Mouse (Mus musculus): ENCODE data around the gene Cdcp2. TPM values are rescaled to one million over a fixed set of nuclear protein-coding genes. Genes with fewer than 3 reads are reported as not detected.
A peak's percentile ranks its signal among the peaks of the same experiment; 100 is the strongest.

Gene Cdcp2
- total and polyA plus RNA-seq, 3 experiments, result 6.9 to 16.9 (median 13.4) TPM

GRCm38 (mm10) chr4:107048568-107049162 lies 48.0 kb upstream of the Cdcp2 start (continued):
- TF ChIP-seq RCOR1 (conservative IDR thresholded peaks at IDR 0.05; ENCODE audit: low read depth, low read length) (0 out of 2 replicates have a peak, but pooled peaks have one; percentile 40), IRF4 (IDR thresholded peaks at IDR 0.05; ENCODE audit: low read depth, low read length) (peak; percentile 91), NRF1 (IDR thresholded peaks at IDR 0.05; ENCODE audit: low read depth, low read length) (no peak), MAX (IDR thresholded peaks at IDR 0.05; ENCODE audit: low read length) (no peak), MAFK (IDR thresholded peaks at IDR 0.05; ENCODE audit: insufficient replicate concordance, low read length) (no peak), SIN3A (IDR thresholded peaks at IDR 0.05; ENCODE audit: low read length) (no peak), TCF12 (IDR thresholded peaks at IDR 0.05; ENCODE audit: low read depth, low read length) (peak; percentile 62; the same call in 1 of the 2 replicates), ZC3H11A (IDR thresholded peaks at IDR 0.05; ENCODE audit: low read depth, low read length) (no peak), MXI1 (IDR thresholded peaks at IDR 0.05; ENCODE audit: low read depth, low read length) (peak; percentile 41; the same call in 1 of the 2 replicates), SMC3 (IDR thresholded peaks at IDR 0.05; ENCODE audit: low read depth, low read length) (no peak), EP300 (IDR thresholded peaks at IDR 0.05; ENCODE audit: low read length) (peak; percentile 92), JUND (conservative IDR thresholded peaks at IDR 0.05; ENCODE audit: low read depth, low read length) (no peak)

GRCm38 (mm10) chr4:107051889-107052288 lies 44.8 kb upstream of the Cdcp2 start:
- Histone ChIP-seq H3K9me3 (replicated peaks; ENCODE audit: low read length) (no peaks in the 10 kb centered on the region), H3K4me2 (ENCODE audit: insufficient read depth, low read depth, poor library complexity, severe bottlenecking) (no peak overlapping the region), H3K27ac (ENCODE audit: insufficient read depth, low read depth) (no peak overlapping the region), H3K9ac (ENCODE audit: insufficient read depth, low read depth) (no peak overlapping the region), H3K36me3 (replicated peaks in 1 of 2; ENCODE audit: control insufficient read depth in 1 of 2, insufficient read depth in 1 of 2, low read length in 1 of 2) (peaks cover 26 to 57% of the 10 kb centered on the region in 2 experiments), H3K4me1 (ENCODE audit: control insufficient read depth in 1 of 2, insufficient read depth in 2 of 2) (peaks cover 9 to 57% of the 10 kb centered on the region in 2 experiments), H3K4me3 (replicated peaks in 1 of 3; ENCODE audit: low read depth in 2 of 3, low read length in 2 of 3, poor library complexity in 1 of 3) (no peak overlapping the region), H3K79me2 (replicated peaks; ENCODE audit: control insufficient read depth, extremely low read depth, insufficient read depth, poor library complexity, severe bottlenecking) (no peaks in the 10 kb centered on the region), H3K27me3 (replicated peaks) (no peaks in the 10 kb centered on the region)
- TF ChIP-seq MXI1 (IDR thresholded peaks at IDR 0.05; ENCODE audit: low read depth, low read length), result no peak
- TF ChIP-seq TBP (conservative IDR thresholded peaks at IDR 0.05; ENCODE audit: low read depth, low read length), result no peak
- no peak for TF ChIP-seq ZC3H11A (IDR thresholded peaks at IDR 0.05; ENCODE audit: low read depth, low read length)
- no peak for TF ChIP-seq RAD21 (IDR thresholded peaks at IDR 0.05; ENCODE audit: low read depth, low read length)
- TF ChIP-seq POLR2A (IDR thresholded peaks at IDR 0.05; ENCODE audit: low read depth, low read length), result no peak
- no peak for TF ChIP-seq USF1 (IDR thresholded peaks at IDR 0.05; ENCODE audit: low read depth, low read length)
- TF ChIP-seq ZMIZ1 (IDR thresholded peaks at IDR 0.05; ENCODE audit: low read depth, low read length), result no peak
- TF ChIP-seq PAX5 (IDR thresholded peaks at IDR 0.05; ENCODE audit: low read length), result no peak
- no peak for TF ChIP-seq ELF1 (IDR thresholded peaks at IDR 0.05; ENCODE audit: low read depth, low read length)
- TF ChIP-seq JUND (conservative IDR thresholded peaks at IDR 0.05; ENCODE audit: low read depth, low read length), result no peak
- TF ChIP-seq NRF1 (IDR thresholded peaks at IDR 0.05; ENCODE audit: low read depth, low read length), result no peak
- TF ChIP-seq RCOR1 (conservative IDR thresholded peaks at IDR 0.05; ENCODE audit: low read depth, low read length), result no peak
- TF ChIP-seq SIN3A (IDR thresholded peaks at IDR 0.05; ENCODE audit: low read length), result no peak
- no peak for TF ChIP-seq HCFC1 (IDR thresholded peaks at IDR 0.05; ENCODE audit: low read depth, low read length)
- TF ChIP-seq MEF2A (IDR thresholded peaks at IDR 0.05; ENCODE audit: borderline replicate concordance, low read depth, low read length), result no peak
- no peak for TF ChIP-seq EP300 (IDR thresholded peaks at IDR 0.05; ENCODE audit: low read length)
- no peak for TF ChIP-seq IRF4 (IDR thresholded peaks at IDR 0.05; ENCODE audit: low read depth, low read length)
- TF ChIP-seq MAX (IDR thresholded peaks at IDR 0.05; ENCODE audit: low read length), result no peak
- no peak for TF ChIP-seq CHD2 (IDR thresholded peaks at IDR 0.05; ENCODE audit: low read length)
- no peak for TF ChIP-seq ZNF384 (IDR thresholded peaks at IDR 0.05; ENCODE audit: low read depth, low read length)
- dilution Hi-C loops (cut with MboI; ENCODE audit: extremely low pct_ligation_motif_present, extremely low pct_unique_long_range_greater_than_20kb, low sequenced_read_pairs) (no loop called here), in situ Hi-C loops (cut with MboI; ENCODE audit: low pct_ligation_motif_present, low pct_unique_long_range_greater_than_20kb, low sequenced_read_pairs) (no loop called here)
- DNase-seq (ENCODE audit: extremely low read depth), result no peak
